Mouse (Mus musculus): ENCODE results near the gene Acsl4.

DNA sequence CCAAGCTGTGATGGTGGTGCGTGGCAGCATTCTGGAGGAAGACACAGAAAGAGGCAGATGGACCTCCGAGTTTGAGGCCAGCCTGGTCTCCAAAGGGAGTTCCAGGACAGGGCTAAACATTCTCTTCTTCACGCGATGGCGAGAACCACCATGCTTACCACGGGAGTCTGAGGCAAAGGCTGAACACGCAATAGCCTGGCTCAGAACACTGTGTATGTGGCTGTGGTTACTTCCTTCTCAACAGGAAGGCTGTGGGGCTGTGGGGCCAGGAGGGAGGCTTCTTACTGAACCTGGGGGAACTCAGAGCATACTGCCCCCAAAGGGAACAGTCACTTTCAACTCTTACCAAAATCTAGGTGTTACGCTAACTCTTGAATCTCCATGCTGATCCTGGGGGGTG, 75.1 kb downstream of the Acsl4 start:
- TF ChIP-seq CTCF (IDR thresholded peaks at IDR 0.05; ENCODE audit: control insufficient read depth, insufficient read depth, insufficient replicate concordance, low read depth, low read length), result no peak
- TF ChIP-seq POLR2A (IDR thresholded peaks at IDR 0.05; ENCODE audit: control insufficient read depth, low read depth, low read length), result no peak
